Mouse (Mus musculus): Measurements from ENCODE around the gene Aknad1.

Gene Aknad1

DNA sequence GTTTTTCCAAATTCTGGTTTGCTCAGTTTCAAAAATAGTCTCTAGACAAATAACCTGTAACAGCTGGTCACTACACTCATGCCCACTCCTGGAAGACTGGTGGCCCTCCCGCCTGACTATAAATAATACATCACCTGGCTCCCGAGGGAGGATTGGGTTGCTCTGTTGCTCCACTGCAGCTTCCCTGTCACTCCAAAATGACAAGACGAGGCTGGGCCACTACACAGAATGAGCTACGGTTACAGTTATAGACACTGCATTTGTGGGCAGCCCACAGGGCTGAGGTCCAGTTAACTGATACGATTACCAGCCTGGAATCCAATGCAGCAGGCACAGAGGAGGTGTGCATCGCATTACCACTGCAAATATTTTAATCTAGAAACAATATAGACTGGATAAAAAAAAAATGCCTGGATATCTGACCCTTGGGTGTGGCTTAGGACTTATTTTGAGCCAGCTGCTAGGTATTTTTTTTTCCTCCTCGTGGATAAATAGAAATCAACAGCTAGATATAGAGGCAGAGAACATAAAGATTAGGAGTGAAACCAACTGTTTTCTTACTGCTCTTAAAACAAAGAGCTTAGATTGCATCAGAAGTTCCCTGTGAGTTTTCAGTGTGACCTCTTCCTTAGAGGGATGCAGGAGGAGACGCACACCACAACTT, at the start of gene Aknad1:
Gene Aknad1, plus strand, starts transcription at position 614 of the 664 bp plus-strand sequence.
- no peak for DNase-seq

DNA sequence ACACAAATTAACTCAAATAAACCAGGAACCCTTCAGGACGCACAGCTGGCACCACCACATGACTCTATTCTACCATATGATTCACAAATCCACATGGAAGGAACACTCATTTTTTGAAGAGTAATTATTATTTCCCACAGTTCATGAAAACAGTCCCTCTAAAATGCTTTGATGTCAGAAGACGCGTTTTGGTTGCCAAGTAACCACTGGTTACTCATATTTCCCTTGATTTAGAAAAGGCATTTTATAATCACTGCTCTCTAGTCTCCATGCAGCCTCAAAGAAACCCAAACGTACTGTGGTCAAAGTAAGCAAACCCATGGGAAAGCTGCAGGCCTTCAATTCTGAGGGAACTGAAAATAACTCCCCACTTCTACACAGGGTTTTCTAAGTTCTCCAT, 49.5 kb upstream of the Aknad1 start:
- DNase-seq: no peak

DNA sequence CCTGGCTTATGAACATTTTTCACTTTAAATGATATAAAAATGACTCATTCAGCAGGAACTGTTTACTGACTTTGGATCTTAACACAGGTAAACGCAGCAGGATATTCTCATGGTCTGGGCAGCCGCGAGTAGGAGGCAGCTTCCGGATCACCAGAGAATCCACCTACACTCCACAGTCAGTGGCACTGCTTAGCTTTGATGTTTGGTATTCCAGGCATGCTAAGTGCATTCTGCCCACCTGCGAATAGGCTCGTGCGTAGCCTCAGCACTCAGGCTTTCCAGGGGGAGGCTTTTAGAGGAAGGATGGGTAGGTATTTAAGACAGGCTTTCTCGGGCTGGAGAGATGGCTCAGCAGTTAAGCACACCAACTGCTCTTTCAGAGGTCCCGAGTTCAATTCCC, 45.1 kb upstream of the Aknad1 start:
- no peak for DNase-seq

DNA sequence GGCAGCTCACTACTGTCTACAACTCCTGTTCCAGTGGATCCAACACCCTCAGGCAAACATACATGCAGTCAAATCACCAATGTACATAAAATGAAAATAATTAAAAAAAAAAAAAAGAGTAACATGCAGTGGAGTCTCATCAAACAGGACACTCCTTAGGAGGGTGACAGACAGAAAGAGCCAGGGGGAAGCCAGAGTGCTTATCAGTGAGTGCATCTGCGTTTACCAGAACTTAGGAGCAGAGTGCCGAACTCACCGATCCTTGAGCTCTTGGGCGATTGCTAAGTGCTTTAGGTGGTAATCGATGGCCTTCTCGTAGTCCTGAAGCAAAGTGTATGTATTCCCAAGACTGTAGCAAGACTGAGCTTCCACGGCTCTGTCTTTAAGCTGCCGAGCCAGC, 40.8 kb upstream of the Aknad1 start:
- DNase-seq: no peak

DNA sequence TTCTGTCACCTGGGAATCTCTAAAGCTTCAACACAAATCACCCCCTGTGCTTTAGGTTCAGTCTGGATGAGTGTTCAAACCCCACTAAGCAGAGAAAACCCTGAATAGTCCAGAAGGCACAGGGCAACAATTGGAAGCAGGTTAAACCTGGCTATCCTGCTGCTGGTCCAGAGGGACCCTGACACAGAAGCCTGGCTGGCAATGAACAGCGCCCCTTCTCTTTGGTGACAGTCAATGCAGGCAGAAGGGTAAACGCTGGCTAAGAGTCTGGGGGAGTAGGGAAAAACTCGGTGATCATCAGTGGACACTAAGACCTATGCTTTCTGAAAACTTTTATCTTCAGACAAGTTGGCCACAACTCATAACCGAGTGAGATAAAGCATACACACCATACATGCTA, 39.7 kb upstream of the Aknad1 start:
- no peak for DNase-seq

DNA sequence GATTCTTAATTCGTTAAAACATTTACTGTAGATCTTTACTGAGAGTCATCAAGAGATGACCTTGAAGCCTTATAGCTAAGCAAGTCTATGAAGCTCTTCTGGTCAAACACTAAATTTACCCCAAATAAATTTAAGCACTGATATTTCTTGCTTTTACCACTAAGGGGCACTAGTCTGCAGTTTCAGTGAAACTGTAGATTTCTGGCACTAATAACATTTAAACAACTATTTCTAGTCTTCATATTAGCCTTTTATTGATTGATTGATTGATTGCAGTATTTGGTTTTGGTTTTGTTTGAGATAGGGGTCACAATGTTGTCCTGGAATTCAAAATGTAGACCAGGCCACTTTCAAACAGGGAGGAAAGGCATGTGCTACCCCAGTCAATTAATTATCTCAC, 38.2 kb upstream of the Aknad1 start:
- no peak for DNase-seq

DNA sequence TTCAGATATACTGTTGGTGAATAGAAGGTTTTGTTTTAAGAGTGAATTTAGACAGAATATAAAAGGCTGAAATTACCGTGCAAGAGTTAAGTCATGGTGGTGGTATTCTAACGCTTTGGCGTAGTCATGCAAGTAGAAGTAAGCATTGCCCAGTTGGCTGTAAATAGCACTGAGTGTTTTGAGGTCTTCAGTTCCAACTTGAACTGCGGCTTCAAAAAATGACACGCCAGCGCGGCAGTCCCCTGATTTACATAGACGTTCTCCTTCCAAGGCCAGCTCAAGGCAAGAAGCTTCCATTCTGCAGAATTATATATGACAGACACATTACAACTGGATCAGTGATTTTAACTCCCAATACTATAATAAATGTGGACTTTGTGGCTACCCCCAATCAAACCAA, 36.7 kb upstream of the Aknad1 start:
- DNase-seq: no peak

DNA sequence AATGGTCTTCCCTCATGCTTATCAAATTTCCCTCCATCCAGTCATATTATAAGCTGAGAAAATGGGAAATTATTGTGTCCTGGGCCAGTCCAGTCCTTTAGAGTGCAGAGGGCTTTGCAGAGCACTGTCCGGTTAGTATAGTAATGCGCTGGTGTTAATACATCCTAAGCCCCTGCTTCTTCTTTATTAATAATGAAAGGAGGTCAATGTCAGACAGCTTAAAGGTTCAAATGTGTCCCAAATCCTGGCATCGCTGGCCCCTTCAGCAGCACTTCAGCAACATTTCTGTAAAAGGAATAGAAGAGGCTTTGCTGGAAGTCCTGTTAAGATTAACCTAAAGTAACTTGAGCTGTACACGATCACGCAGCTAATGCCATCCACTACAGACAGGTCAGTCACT, 28.2 kb upstream of the Aknad1 start:
- DNase-seq: no peak

DNA sequence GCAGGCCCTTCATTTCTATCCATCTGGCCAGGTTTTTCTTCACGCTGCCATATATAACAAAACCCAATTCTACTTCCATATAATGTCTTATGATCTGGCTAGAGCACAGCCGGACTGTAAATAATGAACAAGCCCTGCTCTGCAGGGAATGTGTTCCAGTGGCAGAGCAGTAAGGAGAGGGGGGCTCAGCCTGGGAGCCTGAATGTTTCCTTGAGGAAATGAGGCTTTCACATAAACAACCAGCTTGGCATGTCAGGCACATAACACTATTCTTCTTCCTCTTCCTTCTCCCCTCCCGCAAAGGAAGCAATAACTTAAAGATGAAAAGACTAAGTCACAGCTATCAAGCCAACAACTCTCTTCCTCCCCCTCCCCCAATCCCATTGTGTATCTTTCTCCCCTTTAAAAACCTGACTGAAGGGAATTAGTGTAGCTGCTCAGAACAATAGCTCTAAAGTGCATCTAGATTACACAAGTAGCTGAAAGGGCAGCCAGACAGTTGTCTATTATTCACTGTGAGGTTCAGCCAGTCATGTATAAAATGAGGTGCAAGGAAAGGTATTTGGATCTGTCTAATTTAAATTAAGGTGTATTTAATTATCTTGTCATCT, 26.3 kb upstream of the Aknad1 start:
- DNase-seq: no peak

DNA sequence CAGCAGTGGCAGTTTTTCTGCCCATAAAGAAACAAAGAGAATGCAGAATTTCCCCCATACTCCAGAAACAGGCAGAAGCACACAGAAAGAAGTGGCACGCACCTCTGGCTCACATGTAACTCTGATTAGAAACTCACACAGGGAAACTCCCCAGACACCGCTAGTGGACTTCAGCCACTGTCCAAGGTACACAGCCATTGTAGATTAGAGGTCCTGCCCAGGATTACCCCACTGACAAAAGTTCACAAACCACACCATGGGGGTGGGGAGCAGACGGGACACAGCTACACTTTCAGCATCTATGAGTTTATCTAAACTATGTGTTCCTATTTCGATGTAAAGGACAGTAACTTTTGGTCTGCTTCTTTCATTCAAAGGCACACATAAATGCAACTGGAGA, 24.6 kb upstream of the Aknad1 start:
- no peak for DNase-seq

DNA sequence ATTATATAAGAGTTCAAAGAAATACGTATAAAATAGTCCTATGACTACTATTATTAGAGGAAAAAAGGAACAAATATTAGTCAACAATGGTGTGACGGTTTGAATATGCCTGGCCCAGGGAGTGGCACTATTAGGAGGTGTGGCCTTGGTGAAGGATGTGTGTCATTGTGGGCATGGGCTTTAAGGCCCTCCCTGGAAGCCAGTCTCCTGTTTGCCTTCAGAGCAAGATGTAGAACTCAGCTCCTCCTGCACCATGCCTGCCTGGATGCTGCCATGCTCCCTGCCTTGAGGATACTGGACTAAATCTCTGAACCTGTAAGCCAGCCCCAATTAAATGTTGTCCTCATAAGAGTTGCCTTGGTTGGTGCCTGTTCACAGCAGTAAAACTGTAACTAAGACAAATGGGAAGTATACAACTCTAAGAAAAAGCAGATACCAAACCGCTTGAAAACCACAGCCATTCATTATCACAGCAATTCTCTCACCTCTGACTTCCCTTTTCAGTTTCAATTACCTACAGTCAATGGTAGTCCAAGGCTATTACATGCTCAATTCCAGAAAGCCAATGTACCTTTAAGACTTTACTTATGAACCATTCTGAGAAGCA, 21.5 kb upstream of the Aknad1 start:
- no peak for DNase-seq

DNA sequence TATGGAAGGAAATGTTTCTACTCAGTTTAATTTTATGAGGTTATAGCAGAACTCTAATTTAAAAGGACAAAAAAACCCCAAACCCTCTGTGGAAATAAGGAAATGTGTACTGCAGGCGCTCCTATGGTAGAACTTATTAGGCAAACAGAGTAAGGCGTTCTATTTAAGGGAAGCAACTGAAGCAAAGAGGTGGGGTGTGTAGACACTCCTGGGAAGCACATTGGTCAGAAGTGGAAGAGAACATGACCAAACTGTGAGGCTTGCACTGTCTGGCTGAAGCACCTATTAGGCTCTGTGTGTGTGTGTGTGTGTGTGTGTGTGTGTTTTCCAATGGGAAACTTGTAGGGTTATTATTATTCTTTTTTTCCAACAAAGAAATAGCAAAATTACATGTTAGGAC, 20.1 kb upstream of the Aknad1 start:
- DNase-seq: no peak

DNA sequence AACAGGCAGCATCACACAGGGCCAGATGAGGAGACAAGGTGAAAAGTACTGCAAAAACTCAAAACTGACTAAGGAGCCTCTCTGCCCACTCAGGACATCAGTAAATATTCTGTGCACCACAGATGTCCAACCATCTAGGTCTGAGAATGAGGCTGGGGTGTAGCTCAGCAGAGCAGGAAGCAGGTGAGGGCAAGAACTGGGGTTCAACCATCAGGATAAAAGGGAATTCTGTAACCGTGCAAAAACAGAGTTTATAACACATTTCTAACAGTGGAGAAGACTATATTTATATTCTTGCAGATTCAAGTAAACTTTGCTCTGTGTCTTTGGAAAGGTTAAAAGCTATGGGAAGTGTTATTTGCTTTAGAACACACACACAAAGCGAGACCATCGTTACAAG, 19.7 kb upstream of the Aknad1 start:
- DNase-seq: no peak

DNA sequence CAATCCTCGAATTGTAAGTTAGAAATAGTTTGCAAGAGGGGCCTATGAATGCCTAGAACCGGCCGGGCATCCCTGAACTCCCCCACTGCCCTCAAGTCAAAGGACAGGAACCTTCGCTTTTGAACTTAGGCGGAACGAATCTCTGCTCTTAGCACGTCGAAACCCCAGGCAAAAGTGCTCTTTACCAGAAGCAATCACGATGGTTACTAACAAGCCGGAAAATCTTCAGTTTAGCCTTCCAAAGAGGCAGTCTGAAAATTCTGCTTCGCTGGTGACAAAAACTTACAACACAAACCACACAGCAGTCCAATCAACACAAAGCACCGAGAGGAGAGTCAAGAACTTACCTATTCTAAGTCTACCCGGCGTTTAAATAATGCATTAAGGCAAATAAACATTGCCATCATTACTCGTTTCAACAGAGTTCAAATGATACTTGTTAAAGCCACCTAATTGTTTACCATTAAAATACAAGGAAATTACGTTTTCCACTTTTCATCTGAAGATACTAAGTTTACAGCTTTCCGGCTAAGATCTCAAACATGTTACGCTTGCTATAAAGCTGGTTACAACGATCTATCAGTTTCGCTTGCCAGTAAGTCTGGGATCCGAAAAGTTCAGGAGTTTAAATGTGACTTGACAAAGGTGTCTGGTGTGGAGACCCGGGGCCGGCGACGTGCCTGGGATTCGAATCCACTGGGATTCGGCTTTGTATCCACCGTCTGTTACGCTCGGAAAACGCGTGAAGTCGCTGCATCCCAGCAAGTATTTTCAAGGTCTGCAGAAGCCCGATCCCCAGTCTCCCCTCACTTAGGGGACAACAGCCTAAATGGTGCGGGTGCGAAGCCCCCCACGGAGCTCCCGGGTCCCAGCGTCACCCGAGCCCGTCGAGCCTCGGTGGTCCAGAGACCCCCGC, 18.1 kb upstream of the Aknad1 start:
- peak; percentile 35 for DNase-seq

DNA sequence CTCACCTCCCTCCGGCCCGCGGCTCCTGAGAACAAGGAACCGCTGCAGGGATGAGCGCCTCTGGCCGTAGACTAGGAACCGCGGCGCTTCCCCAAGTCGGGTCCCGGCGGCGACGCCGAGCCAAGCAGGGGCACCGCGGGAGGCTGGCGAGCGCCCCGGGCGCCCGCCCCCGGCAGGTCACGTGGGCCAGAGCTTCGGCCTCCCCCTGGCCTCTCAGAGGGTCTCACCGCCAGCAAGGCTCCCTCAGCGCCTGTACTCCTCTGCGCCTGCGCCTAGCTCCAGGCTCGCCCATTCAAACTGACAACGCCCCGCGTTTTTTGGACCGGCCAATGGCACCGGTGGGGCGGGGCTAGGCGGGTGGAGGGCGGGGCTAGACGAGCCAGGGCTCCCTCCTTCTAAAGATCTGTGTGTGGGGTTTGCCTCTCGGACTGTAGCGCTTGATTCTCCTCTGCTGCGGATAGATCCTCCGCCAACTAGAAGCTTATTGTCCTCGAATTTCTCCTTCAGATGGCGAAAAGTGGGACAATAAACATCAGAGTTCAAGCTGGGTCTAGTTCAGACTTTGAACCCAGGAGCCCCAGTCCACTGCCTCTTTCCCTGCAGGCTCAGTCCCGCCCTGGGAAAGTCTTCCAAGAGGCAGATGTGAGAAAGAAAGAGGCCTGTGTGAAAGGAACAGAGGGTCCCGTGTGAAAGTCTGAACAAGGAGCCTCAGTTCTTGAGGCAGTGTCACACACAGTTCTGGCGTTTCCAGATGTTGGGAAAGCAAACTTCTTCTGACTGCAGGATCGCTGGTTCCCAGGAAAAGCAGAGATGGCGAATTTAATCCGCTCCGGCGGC, 17.2 kb upstream of the Aknad1 start, which contains the start of gene Gpsm2:
Gene Gpsm2, minus strand, starts transcription at position 274 of the 837 bp plus-strand sequence.
- DNase-seq: peak; percentile 95

DNA sequence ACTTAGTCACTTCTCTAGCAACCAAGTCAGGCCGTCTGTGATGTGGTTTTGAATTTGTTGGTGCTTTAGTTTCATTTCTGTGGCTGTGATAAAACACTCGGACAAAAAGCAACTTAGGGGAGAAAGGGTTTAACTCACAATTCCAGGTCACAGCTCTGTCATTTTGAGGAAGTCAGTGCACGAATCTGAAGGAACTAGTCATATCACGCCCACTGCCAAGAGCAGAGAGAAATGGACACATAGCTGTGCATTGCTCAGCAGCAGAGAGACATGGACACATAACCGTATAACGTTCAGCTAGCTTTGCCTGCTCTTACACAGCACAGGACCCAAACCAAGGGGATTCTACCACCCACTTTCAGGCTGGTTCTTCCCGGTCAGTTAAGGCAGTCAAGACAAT, 13.0 kb upstream of the Aknad1 start:
- DNase-seq: no peak

DNA sequence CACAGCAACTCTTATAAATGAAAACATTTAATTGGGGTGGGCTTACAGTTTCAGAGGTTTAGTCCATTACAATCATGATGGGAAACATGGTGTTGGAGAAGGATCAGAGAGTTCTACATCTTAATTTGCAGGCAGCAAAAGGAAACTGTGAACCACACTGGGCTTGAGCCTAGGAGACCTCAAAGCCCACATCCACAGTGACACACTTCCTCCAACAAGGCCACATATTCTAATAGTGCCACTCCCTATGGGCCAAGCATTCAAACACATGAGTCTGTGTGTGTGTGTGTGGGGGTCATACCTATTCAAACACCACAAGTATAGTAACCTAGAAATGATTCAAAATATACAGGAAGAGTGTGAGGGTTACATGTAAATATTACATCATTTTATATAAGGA, 12.1 kb upstream of the Aknad1 start:
- DNase-seq: no peak

DNA sequence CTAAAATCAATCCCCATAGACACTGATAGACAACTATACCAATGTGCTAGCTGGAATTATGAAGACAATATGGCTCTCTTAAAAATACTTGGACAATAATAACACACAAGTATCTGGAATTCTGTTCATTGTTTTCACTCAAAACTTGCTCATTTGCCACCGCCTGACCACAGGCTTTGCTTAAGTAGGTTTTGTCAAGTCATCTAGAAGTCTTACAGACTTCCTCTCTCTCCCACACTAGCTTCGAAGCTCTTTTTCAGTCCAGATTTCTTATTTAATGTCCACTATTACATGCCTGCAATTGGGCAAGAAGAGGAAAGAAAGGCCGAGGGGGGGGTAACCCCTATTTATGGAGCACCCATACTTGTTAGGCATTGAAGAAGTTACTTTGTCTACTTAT, 11.7 kb upstream of the Aknad1 start:
- DNase-seq: no peak

DNA sequence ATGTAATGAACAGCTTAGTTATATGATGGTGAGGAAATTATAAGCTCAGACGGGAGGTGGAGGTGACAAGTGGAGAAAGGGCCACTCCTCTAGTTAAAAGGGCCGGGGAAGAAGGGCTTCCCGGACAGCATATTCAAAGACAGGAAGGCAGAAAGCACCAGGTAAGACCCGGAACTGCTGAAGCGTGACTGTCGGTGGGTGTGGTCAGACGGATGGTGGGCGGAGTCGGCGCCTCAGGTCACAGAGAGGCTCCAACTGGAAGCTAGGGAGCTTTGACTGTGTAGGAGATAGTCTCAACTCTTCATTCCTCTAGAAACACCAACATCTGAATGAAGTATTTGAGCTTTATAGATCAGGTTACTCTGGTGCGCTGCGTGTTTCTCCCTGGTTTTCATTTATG, 9.1 kb upstream of the Aknad1 start:
- DNase-seq: no peak

DNA sequence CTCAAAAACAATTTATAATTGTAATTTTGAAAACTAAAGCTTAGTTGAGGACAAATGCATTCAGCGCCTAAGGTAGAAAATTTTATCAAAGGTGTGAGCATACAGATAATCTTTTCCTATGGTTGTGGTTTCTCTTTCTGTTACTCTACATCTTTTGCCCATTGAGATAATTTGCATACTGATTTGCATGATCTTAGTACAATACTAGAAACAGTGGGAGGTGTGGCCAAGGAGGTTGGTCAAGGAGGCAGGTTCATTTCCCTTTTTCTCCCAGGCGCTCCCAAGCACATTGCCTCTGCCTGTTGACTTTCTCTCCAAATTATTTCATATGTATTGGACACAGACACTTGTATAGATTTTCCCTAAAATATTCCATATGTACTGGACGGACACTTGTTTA, 1.7 kb upstream of the Aknad1 start:
- DNase-seq: no peak

DNA sequence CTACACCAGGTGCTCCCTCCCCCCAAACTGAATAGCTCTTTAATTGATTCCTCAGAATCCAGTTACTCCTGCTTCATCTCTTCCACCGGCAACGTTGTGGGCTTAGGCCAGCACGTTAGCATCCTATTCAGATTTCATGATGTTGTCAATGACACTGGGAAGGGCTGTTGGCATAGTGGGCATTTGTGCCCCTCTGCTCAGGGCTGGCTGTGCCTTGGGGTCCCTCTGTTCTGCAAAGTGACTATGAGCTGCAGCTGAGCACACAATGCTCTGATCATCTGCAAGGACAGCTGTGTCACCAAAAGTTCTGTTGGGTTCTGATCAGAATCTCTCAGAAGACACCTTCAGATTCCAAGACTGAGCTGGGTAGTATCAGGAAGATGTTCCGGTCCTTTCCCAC, 4.6 kb downstream of the Aknad1 start:
- DNase-seq: no peak

DNA sequence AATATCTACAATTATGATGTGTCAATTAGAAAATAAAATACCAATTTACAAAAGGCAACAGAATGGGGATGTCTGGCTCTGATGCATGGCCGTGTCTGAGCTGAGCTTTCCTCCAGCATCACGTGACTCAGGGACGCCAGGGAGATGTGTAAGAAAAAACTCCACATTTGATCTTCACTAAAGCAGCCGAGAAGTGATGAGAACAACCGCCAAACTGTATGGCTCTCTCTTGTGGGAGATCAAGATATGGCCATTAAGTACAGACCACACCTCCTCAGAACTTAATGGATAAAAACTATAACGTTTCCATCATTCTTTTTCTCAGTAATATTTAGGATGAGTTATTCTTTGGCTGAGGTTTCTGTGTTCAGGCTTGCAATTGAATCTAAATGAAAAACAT, 11.6 kb downstream of the Aknad1 start:
- DNase-seq: no peak

DNA sequence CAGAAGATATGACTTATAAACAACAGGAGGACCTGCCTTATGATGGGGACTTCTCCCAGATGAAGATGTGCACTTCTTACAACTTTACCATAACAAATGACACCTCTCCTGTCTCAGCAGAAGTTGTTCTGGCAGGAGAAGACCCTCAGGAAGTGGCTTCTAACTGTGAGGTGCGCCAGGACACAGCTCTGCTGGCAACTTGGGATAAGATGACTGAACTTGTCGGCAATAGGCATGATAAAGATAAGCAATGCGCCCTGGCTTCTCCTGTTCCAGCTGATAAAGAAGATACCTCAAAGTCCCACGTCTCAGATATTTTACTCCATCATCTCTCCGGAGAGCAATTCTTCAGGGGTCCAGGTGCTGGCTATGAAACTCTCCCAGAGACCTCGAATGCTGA, 12.2 kb downstream of the Aknad1 start:
- DNase-seq: no peak

Measured in right cerebral cortex, postnatal 14 days (tissue).